13 mouse cellular contexts compared by ENCODE assay signal in genomic region chr1:162015247-162015862, GRCm38 (mm10). TPM values are rescaled to one million over a fixed set of nuclear protein-coding genes. Genes with fewer than 3 reads are reported as not detected.
DNase-seq lines count a peak whose midpoint lies in the region; ATAC-seq and TF ChIP-seq lines count a peak whose summit lies in the region.
"Had no signal": no experiment of that assay in that cellular context is flagged by ENCODE, and none has a peak within 500 bp of the region (broad histone marks: within the 10 kb centered on the region; RNA-seq: fewer than 3 reads in every experiment).

No protein-coding gene starts in this region.

- H3K9me3 ChIP-seq in intestine, embryonic 14.5 days (ENCODE audit: control insufficient read depth, low read length), result no peaks in the 10 kb centered on the region
- H3K9me3 ChIP-seq in intestine, postnatal 0 days (ENCODE audit: control insufficient read depth), result no peaks in the 10 kb centered on the region
- H3K9me3 ChIP-seq in intestine, embryonic 15.5 days, result no peaks in the 10 kb centered on the region
- H3K9me3 ChIP-seq: liver, embryonic 15.5 days had no signal

- H3K36me3 ChIP-seq in intestine, embryonic 14.5 days (ENCODE audit: control insufficient read depth, insufficient read depth, low read length), result no peaks in the 10 kb centered on the region
- H3K36me3 ChIP-seq in intestine, postnatal 0 days (ENCODE audit: control insufficient read depth, insufficient read depth), result no peaks in the 10 kb centered on the region
- no peaks in the 10 kb centered on the region for H3K36me3 ChIP-seq in intestine, embryonic 15.5 days
- H3K36me3 ChIP-seq: liver, embryonic 15.5 days had no signal

- WGBS in intestine, embryonic 14.5 days, result 37% methylated on average over 8 of the region's 8 CpGs
- WGBS in intestine, postnatal 0 days, result 54% methylated on average over 8 of the region's 8 CpGs
- WGBS in intestine, embryonic 15.5 days, result 40% methylated on average over 8 of the region's 8 CpGs

- H3K9ac ChIP-seq in intestine, embryonic 14.5 days (ENCODE audit: low read length), result no peak overlapping the region
- H3K9ac ChIP-seq in intestine, postnatal 0 days (ENCODE audit: low read depth, low read length), result no peak overlapping the region
- H3K9ac ChIP-seq in intestine, embryonic 15.5 days, result no peak overlapping the region
- H3K9ac ChIP-seq: liver, embryonic 15.5 days had no signal

- peaks cover 38% of the 10 kb centered on the region for H3K4me1 ChIP-seq in intestine, embryonic 14.5 days (replicated peaks; ENCODE audit: control insufficient read depth, insufficient read depth, low read length)
- no peaks in the 10 kb centered on the region for H3K4me1 ChIP-seq in intestine, postnatal 0 days (replicated peaks; ENCODE audit: control insufficient read depth, insufficient read depth, low read length)
- peaks cover 26% of the 10 kb centered on the region for H3K4me1 ChIP-seq in intestine, embryonic 15.5 days (replicated peaks)

- H3K4me3 ChIP-seq in intestine, embryonic 14.5 days (ENCODE audit: low read depth, low read length), result no peak overlapping the region
- H3K4me3 ChIP-seq in intestine, postnatal 0 days (ENCODE audit: low read depth, low read length), result no peak overlapping the region
- H3K4me3 ChIP-seq in intestine, embryonic 15.5 days (replicated peaks), result no peak overlapping the region
- H3K4me3 ChIP-seq: liver, embryonic 15.5 days had no signal

- H3K27ac ChIP-seq in intestine, embryonic 14.5 days (ENCODE audit: low read depth), result peak overlapping the region; percentile 86
- no peak overlapping the region for H3K27ac ChIP-seq in intestine, postnatal 0 days (ENCODE audit: low read depth, low read length)
- peak overlapping the region; percentile 54 for H3K27ac ChIP-seq in intestine, embryonic 15.5 days
- H3K27ac ChIP-seq: liver, embryonic 15.5 days had no signal

- no peak for DNase-seq in intestine, embryonic 14.5 days (ENCODE audit: low spot score)
- peak; percentile 65 for DNase-seq in 3T3-L1 (ENCODE audit: low read depth, low spot score)
- DNase-seq in NIH3T3 (ENCODE audit: low read depth), result peak; percentile 66
- DNase-seq in gastrocnemius, postnatal 14 days, result no peak
- DNase-seq: cerebellum, adult 8-10 months; gastrocnemius, postnatal 10 days; right cerebral cortex, postnatal 25 days had no signal

- TF ChIP-seq CTCF in intestine, postnatal 0 days (IDR thresholded peaks at IDR 0.05; ENCODE audit: low read depth), result no peak

- intact Hi-C loops in gastrocnemius, postnatal 14 days (cut with DNase I; ENCODE audit: low total_unique reads), result no loop called here

- ATAC-seq in intestine, embryonic 14.5 days (replicated peaks; ENCODE audit: low FRiP score, low TSS enrichment, low read depth), result no peak
- ATAC-seq in intestine, postnatal 0 days, result no peak
- no peak; the same call in 1 of the 2 replicates for ATAC-seq in intestine, embryonic 15.5 days
- no peak for ATAC-seq in frontal cortex, adult (ENCODE audit: low TSS enrichment)

- H3K4me2 ChIP-seq in intestine, embryonic 14.5 days (ENCODE audit: low read length), result no peak overlapping the region
- no peak overlapping the region for H3K4me2 ChIP-seq in intestine, postnatal 0 days (replicated peaks; ENCODE audit: low read depth)
- no peak overlapping the region for H3K4me2 ChIP-seq in intestine, embryonic 15.5 days (replicated peaks)
- H3K4me2 ChIP-seq: liver, embryonic 15.5 days had no signal

- H3K27me3 ChIP-seq in intestine, embryonic 14.5 days (replicated peaks; ENCODE audit: control insufficient read depth, insufficient read depth, low read length), result no peaks in the 10 kb centered on the region
- no peaks in the 10 kb centered on the region for H3K27me3 ChIP-seq in intestine, postnatal 0 days (replicated peaks; ENCODE audit: control insufficient read depth, insufficient read depth, low read length)
- no peaks in the 10 kb centered on the region for H3K27me3 ChIP-seq in intestine, embryonic 15.5 days (replicated peaks)
- H3K27me3 ChIP-seq: liver, embryonic 15.5 days had no signal

RNA-seq across cellular contexts. Expression of gene 4930558K02Rik, which starts 35.9 kb away (rescaled TPM):
- not detected in 2 replicates for polyA plus RNA-seq in intestine, embryonic 14.5 days (2014; fragmentation: Nextera tagmentation; extraction: Ambion mirVana)
- polyA plus RNA-seq in intestine, postnatal 0 days (2015; fragmentation: Nextera tagmentation; extraction: Ambion mirVana), result not detected in 2 replicates
- not detected in 2 replicates for polyA plus RNA-seq in intestine, embryonic 15.5 days (2015; fragmentation: Nextera tagmentation; extraction: Ambion mirVana)
- total RNA-seq in gastrocnemius, postnatal 14 days (2021), result not detected
- total RNA-seq: gastrocnemius, postnatal 10 days; layer of hippocampus, postnatal 14 days had no signal
- polyA plus RNA-seq: forebrain, embryonic 11.5 days; liver, embryonic 15.5 days had no signal

RNA-seq across cellular contexts. Expression of gene Pigc, which starts 46.4 kb away (rescaled TPM):
- polyA plus RNA-seq in intestine, embryonic 14.5 days (2014; fragmentation: Nextera tagmentation; extraction: Ambion mirVana), result 37.4 and 40.3 TPM in 2 replicates
- polyA plus RNA-seq in intestine, postnatal 0 days (2015; fragmentation: Nextera tagmentation; extraction: Ambion mirVana), result 35.0 and 36.6 TPM in 2 replicates
- polyA plus RNA-seq in intestine, embryonic 15.5 days (2015; fragmentation: Nextera tagmentation; extraction: Ambion mirVana), result 32.8 and 34.5 TPM in 2 replicates
- total RNA-seq in gastrocnemius, postnatal 14 days (2021), result 10 to 100 TPM; 17.2 to 19.4 TPM

Comparison
In these comparisons a context has a peak if more than half of its experiments do, and no peak if none do; other contexts are left out.
1. DNase-seq: peak in 3T3-L1 (single experiment) and NIH3T3 (single experiment); none in intestine, embryonic 14.5 days (single experiment) and gastrocnemius, postnatal 14 days (single experiment).